Mouse (Mus musculus) stomach, embryonic 16.5 days (tissue): ENCODE measurements at regions not wholly inside any gene's neighbourhood (a gene's known extent, or its start where the extent isn't known, plus 50 kb on each side); places are given as distances from the start of the nearest gene placed in this dataset.

ENCODE experiments used
- ATAC-seq: fragments of 200-750 bp; cut with Nextera tagmentation; 2 replicates; pipeline ENCODE4 v1.8.0; 2017; ENCODE audit warnings: moderate number of reproducible peaks, moderate TSS enrichment; ENCODE audit not compliant: insufficient read depth, low FRiP score
- H3K27ac ChIP-seq: fragments of 300-500 bp; sonication (generic); 2 replicates; pipeline ENCODE4 v1.5.1; 2014; ENCODE audit warnings: low read length
- H3K27me3 ChIP-seq: fragments of 300-500 bp; sonication (generic); 2 replicates; pipeline ENCODE4 v1.6.1; 2014; ENCODE audit warnings: low read length, control low read depth, mixed read lengths; ENCODE audit not compliant: control insufficient read depth, insufficient read depth
- H3K36me3 ChIP-seq: fragments of 300-500 bp; sonication (generic); 2 replicates; pipeline ENCODE4 v1.6.1; 2014; ENCODE audit warnings: low read length; ENCODE audit not compliant: control insufficient read depth, insufficient read depth
- H3K4me1 ChIP-seq: fragments of 300-500 bp; sonication (generic); 2 replicates; pipeline ENCODE4 v1.6.1; 2014; ENCODE audit warnings: low read length, control low read depth, mixed read lengths; ENCODE audit not compliant: control insufficient read depth, insufficient read depth
- H3K4me2 ChIP-seq: fragments of 300-500 bp; sonication (generic); 2 replicates; pipeline ENCODE4 v1.6.1; 2014; ENCODE audit warnings: low read depth, low read length, mixed read lengths
- H3K4me3 ChIP-seq: fragments of 300-500 bp; sonication (generic); replicated peaks from 2 replicates; pipeline ENCODE4 v1.5.1; 2014; ENCODE audit warnings: mild to moderate bottlenecking, low read length
- H3K9ac ChIP-seq: fragments of 300-500 bp; sonication (generic); 2 replicates; pipeline ENCODE4 v1.6.1; 2014; ENCODE audit warnings: low read length
- H3K9me3 ChIP-seq: fragments of 300-500 bp; sonication (generic); replicated peaks from 2 replicates; pipeline ENCODE4 v1.6.1; 2016; ENCODE audit warnings: low read length, control low read depth; ENCODE audit not compliant: control insufficient read depth
- WGBS: fragments of 180-500 bp; shearing (Covaris S2); extraction: QIAGEN DNeasy Blood & Tissue Kit; methylation state at CpG from one replicate; pipeline ENCODE4 v1.1.7; 2014; 5-methylcytosine and 5-hydroxymethylcytosine counted together

- Histone ChIP-seq H3K36me3 (no peaks in the 10 kb centered on the region), H3K4me1 (peaks cover 22% of the 10 kb centered on the region), H3K9me3 (no peaks in the 10 kb centered on the region), H3K4me2 (no peak overlapping the region), H3K4me3 (no peak overlapping the region), H3K9ac (no peak overlapping the region), H3K27ac (peak overlapping the region; percentile 34), H3K27me3 (no peaks in the 10 kb centered on the region)
- WGBS: 47% methylated on average over 9 of the region's 9 CpGs
- peak; percentile 55; the same call in 1 of the 2 replicates for ATAC-seq
Observed at GRCm38 (mm10) chr14:76657784-76658610, 101.3 kb upstream of the Serp2 start.

GRCm38 (mm10) chr14:76657375-76657774 lies 100.7 kb upstream of the Serp2 start:
- no peak overlapping the region for H3K4me3 ChIP-seq
- peak; percentile 74 for ATAC-seq
- peak overlapping the region; percentile 34 for H3K27ac ChIP-seq
- H3K27me3 ChIP-seq: no peaks in the 10 kb centered on the region
- WGBS: 32% methylated on average over 7 of the region's 7 CpGs
- H3K4me2 ChIP-seq: no peak overlapping the region
- no peak overlapping the region for H3K9ac ChIP-seq
- H3K4me1 ChIP-seq: peaks cover 22% of the 10 kb centered on the region
- H3K36me3 ChIP-seq: no peaks in the 10 kb centered on the region
- no peaks in the 10 kb centered on the region for H3K9me3 ChIP-seq

- no peaks in the 10 kb centered on the region for H3K36me3 ChIP-seq
- no peak overlapping the region for H3K4me2 ChIP-seq
- H3K9ac ChIP-seq: no peak overlapping the region
- H3K27ac ChIP-seq: peak overlapping the region; percentile 52; the same call in 1 of the 2 replicates
- ATAC-seq: peak; percentile 74
- WGBS: 58% methylated on average over 9 of the region's 9 CpGs
- H3K4me3 ChIP-seq: no peak overlapping the region
- no peaks in the 10 kb centered on the region for H3K27me3 ChIP-seq
- H3K4me1 ChIP-seq: peaks cover 8% of the 10 kb centered on the region; the same call in 1 of the 2 replicates
- H3K9me3 ChIP-seq: no peaks in the 10 kb centered on the region
Observed at GRCm38 (mm10) chr14:76652356-76653126, 95.9 kb upstream of the Serp2 start.

DNA sequence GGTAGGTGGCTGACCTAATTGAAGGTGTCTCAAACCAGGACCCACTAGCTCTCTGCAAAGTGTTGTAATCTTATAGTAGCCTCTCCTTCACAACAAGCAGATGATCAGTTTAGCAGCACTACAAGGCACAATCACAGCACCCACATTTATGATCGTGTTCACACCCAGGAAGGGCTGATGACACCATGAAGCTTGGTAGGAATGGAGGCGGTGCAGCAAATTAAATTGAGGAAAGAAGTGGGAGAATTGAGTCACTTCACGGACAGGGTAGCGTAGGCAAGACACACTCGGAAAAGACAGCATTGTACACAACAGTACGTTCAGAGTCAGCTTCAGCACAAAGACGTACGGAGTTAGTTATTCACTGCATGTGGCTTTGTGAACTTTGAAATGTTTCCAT lies 94.4 kb upstream of the Serp2 start:
- H3K4me1 ChIP-seq: no peaks in the 10 kb centered on the region
- H3K4me2 ChIP-seq: no peak overlapping the region
- H3K27me3 ChIP-seq: no peaks in the 10 kb centered on the region
- no peaks in the 10 kb centered on the region for H3K9me3 ChIP-seq
- ATAC-seq: no peak
- WGBS: 92% methylated on average over 8 of the region's 8 CpGs
- no peaks in the 10 kb centered on the region for H3K36me3 ChIP-seq
- H3K4me3 ChIP-seq: no peak overlapping the region
- H3K27ac ChIP-seq: no peak overlapping the region
- H3K9ac ChIP-seq: no peak overlapping the region

DNA sequence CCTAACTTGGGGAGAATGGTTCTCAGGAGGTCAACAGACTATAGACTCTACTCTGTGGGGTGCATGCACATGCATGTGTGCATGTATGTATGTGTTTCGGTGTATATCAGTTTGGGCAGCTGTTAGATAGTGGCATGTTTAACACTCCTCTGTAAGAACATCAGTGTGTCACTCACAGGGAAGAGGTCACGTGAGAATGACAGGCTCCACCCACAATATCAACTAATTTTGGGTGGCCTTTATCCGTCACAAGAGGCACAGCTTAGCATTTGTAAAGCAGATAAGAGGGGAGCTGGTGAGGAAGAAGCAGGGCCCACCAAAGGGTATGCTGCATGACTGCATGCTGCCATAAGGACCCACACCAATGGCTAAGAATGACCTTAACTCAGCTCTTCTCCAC lies 93.2 kb upstream of the Serp2 start:
- Histone ChIP-seq H3K4me2 (no peak overlapping the region), H3K9ac (no peak overlapping the region), H3K4me3 (no peak overlapping the region), H3K9me3 (no peaks in the 10 kb centered on the region), H3K27ac (no peak overlapping the region), H3K4me1 (no peaks in the 10 kb centered on the region), H3K36me3 (no peaks in the 10 kb centered on the region), H3K27me3 (no peaks in the 10 kb centered on the region)
- WGBS: 86% methylated on average over 3 of the region's 3 CpGs
- no peak; the same call in 1 of the 2 replicates for ATAC-seq

GRCm38 (mm10) chr14:76644716-76645115 lies 88.0 kb upstream of the Serp2 start:
- no peak for ATAC-seq
- Histone ChIP-seq H3K9ac (no peak overlapping the region), H3K9me3 (no peaks in the 10 kb centered on the region), H3K27ac (no peak overlapping the region), H3K36me3 (no peaks in the 10 kb centered on the region), H3K27me3 (no peaks in the 10 kb centered on the region), H3K4me2 (no peak overlapping the region), H3K4me3 (no peak overlapping the region), H3K4me1 (no peaks in the 10 kb centered on the region)
- 72% methylated on average over 3 of the region's 3 CpGs for WGBS

DNA sequence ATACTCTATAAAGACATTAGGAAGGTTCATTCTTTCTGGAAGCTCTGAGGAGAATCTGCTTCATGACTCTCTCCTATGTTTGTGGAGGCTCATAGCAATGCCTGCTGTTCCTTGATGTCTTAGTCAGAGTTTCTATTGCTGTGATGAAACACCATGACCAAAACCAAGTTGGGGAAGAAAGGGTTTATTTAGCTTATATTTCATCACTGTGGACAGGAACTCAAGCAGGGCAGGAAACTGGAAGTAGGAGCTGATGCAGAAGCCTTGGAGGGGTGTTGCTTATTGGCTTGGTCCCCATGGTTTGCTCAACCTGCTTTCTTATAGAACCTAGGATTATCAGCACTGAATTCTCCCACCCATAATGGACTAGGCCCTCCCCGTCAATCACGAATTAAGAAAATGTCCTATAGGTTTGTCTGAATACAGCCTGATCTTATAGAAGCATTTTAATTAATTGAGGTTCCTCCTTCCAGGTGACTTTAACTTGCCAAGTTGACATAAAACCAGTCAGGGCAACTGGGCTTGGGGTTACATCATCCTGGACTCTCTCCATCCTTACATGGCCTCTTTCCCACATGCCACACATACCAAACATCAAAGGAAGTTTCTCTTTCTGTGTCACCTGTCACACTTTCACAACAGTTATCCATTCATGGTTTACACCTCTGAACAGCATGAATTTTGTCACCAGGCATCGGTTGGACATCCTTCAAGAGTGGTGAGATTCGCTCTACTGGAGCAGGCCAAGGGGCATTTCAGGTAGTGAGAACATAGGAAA lies 85.3 kb upstream of the Serp2 start:
- no peaks in the 10 kb centered on the region for H3K9me3 ChIP-seq
- no peak overlapping the region for H3K4me3 ChIP-seq
- no peaks in the 10 kb centered on the region for H3K27me3 ChIP-seq
- H3K36me3 ChIP-seq: no peaks in the 10 kb centered on the region
- no peak overlapping the region for H3K4me2 ChIP-seq
- ATAC-seq: no peak
- H3K4me1 ChIP-seq: no peaks in the 10 kb centered on the region
- no peak overlapping the region for H3K9ac ChIP-seq
- H3K27ac ChIP-seq: no peak overlapping the region
- WGBS: 85% methylated on average over 4 of the region's 4 CpGs

DNA sequence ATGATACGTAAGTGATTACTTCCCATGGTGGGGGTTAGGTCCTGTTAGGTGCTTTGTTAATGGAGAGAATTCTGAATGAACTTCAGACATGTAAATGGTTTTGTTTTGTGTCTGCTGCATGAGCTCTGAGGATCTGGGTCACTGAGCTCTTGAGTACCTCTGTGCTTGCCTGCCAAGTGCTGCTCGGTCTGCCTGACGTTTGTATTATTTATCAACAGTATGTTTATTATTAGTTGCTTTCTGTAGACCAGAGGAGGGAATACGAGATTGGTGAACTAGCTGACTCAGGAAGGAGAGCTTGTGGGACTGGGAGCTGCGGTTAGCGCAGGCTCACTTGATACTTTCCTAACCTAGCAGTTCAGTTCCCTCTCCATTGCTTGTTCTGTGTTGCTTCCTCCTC lies 76.5 kb upstream of the Serp2 start:
- no peak for ATAC-seq
- 56% methylated on average over 6 of the region's 6 CpGs for WGBS
- no peak overlapping the region for H3K27ac ChIP-seq
- H3K27me3 ChIP-seq: no peaks in the 10 kb centered on the region
- no peak overlapping the region for H3K9ac ChIP-seq
- H3K4me3 ChIP-seq: no peak overlapping the region
- H3K36me3 ChIP-seq: no peaks in the 10 kb centered on the region
- no peak overlapping the region for H3K4me2 ChIP-seq
- no peaks in the 10 kb centered on the region for H3K9me3 ChIP-seq
- peaks cover 14% of the 10 kb centered on the region for H3K4me1 ChIP-seq

GRCm38 (mm10) chr14:76632763-76633162 lies 76.1 kb upstream of the Serp2 start:
- ATAC-seq: no peak
- H3K27me3 ChIP-seq: no peaks in the 10 kb centered on the region
- H3K4me2 ChIP-seq: no peak overlapping the region
- WGBS: 72% methylated on average over 6 of the region's 6 CpGs
- H3K9ac ChIP-seq: no peak overlapping the region
- H3K9me3 ChIP-seq: no peaks in the 10 kb centered on the region
- H3K4me1 ChIP-seq: peaks cover 14% of the 10 kb centered on the region
- H3K36me3 ChIP-seq: no peaks in the 10 kb centered on the region
- no peak overlapping the region for H3K27ac ChIP-seq
- H3K4me3 ChIP-seq: no peak overlapping the region
